Mouse (Mus musculus): ENCODE data around the gene Ager.

GRCm38 (mm10) chr17:34631647-34632046, 34.0 kb downstream of the Ager start:
- TF ChIP-seq CTCF (conservative IDR thresholded peaks at IDR 0.05; ENCODE audit: insufficient read depth, insufficient read length, low read depth, low read length), result no peak
- TF ChIP-seq POLR2A (IDR thresholded peaks at IDR 0.05; ENCODE audit: low read depth, low read length), result no peak
